Mouse (Mus musculus): ENCODE results near the gene Prkci. TPM values are rescaled to one million over a fixed set of nuclear protein-coding genes. Genes with fewer than 3 reads are reported as not detected.

Gene Prkci
- polyA plus RNA-seq, 1 experiment from 2014 or later = 29.5 TPM

DNA sequence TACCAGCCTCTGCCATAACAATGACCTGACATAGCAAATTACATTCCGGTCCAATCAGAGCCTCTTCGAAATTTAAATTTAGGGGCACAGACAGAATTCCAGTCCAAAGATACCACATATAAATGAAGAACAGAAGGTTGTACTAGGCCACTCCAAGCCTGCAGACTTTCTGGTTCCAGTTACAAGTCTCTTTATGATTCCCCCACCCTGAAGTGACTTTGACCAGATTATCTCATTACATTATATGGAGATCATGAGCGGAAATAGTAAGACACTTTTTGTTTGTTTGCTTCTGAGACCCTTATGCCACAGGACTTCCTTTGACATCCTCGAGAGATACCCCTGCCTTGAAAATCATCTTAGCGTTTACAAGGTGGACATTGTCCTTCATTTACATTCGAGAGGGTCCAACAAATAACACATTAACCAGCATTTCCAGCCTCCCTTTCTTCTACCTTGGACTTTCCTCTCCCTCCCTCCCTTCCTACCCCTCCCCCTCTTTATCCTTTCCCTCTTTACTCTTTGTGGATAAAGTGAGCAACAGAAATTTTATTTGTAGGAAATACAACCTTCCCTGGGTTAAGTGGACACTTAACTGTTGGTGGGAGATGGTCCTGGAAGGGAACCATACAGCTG is 81.6 kb downstream of the Prkci start:
- WGBS = 80% methylated on average over 6 of the region's 6 CpGs
- Histone ChIP-seq H3K27me3 (ENCODE audit: insufficient read depth, low read length) (no peaks in the 10 kb centered on the region), H3K4me1 (replicated peaks; ENCODE audit: insufficient read depth, low read length) (0 out of 2 replicates have a peak, but pooled peaks cover 2% of the 10 kb centered on the region), H3K27ac (peak overlapping the region; percentile 72), H3K36me3 (ENCODE audit: insufficient read depth, low read length) (no peaks in the 10 kb centered on the region), H3K9me3 (replicated peaks; ENCODE audit: low read length) (no peaks in the 10 kb centered on the region), H3K4me3 (replicated peaks; ENCODE audit: low read depth, low read length) (no peak overlapping the region), H3K4me2 (ENCODE audit: low read length) (no peak overlapping the region), H3K9ac (ENCODE audit: low read depth, low read length) (no peak overlapping the region)
- ATAC-seq (replicated peaks; ENCODE audit: low FRiP score, low read depth) = no peak
- DNase-seq (ENCODE audit: low spot score) = no peak
- no peak for TF ChIP-seq CTCF (IDR thresholded peaks at IDR 0.05; ENCODE audit: low read depth)

DNA sequence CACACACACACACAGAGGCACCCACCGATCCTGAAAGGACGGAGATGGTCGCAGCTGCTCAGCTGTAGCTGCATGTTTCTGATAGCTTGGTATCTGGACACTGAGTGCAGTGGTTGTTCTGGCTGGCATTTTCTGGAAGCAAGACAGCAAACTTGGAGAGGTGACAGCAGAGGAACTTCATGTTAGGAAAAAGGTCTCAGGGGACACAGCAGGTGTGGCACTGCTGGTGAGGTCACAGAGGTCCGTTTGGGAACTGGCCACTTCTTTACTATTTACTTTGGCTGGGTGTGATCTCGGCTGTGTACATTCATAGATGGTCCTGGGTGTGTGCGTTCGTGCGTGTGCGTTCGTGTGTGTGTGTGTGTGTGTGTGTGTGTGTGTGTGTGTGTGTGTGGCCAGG is 83.9 kb downstream of the Prkci start:
- 51% methylated on average over 10 of the region's 10 CpGs for WGBS
- Histone ChIP-seq H3K27ac (no peak overlapping the region), H3K4me2 (ENCODE audit: low read length) (no peak overlapping the region), H3K9ac (ENCODE audit: low read depth, low read length) (no peak overlapping the region), H3K9me3 (replicated peaks; ENCODE audit: low read length) (no peaks in the 10 kb centered on the region), H3K27me3 (ENCODE audit: insufficient read depth, low read length) (no peaks in the 10 kb centered on the region), H3K4me3 (replicated peaks; ENCODE audit: low read depth, low read length) (no peak overlapping the region), H3K4me1 (replicated peaks; ENCODE audit: insufficient read depth, low read length) (peaks cover 12% of the 10 kb centered on the region; the same call in 1 of the 2 replicates), H3K36me3 (ENCODE audit: insufficient read depth, low read length) (no peaks in the 10 kb centered on the region)
- no peak for DNase-seq (ENCODE audit: low spot score)
- ATAC-seq (replicated peaks; ENCODE audit: low FRiP score, low read depth) = no peak
- no peak for TF ChIP-seq CTCF (IDR thresholded peaks at IDR 0.05; ENCODE audit: low read depth)

- Histone ChIP-seq H3K4me1 (replicated peaks; ENCODE audit: insufficient read depth, low read length) (peaks cover 12% of the 10 kb centered on the region; the same call in 1 of the 2 replicates), H3K36me3 (ENCODE audit: insufficient read depth, low read length) (no peaks in the 10 kb centered on the region), H3K4me2 (ENCODE audit: low read length) (no peak overlapping the region), H3K9me3 (replicated peaks; ENCODE audit: low read length) (no peaks in the 10 kb centered on the region), H3K27me3 (ENCODE audit: insufficient read depth, low read length) (no peaks in the 10 kb centered on the region), H3K4me3 (replicated peaks; ENCODE audit: low read depth, low read length) (no peak overlapping the region), H3K27ac (no peak overlapping the region), H3K9ac (ENCODE audit: low read depth, low read length) (no peak overlapping the region)
- DNase-seq (ENCODE audit: low spot score) = no peak
- ATAC-seq (replicated peaks; ENCODE audit: low FRiP score, low read depth) = no peak
- TF ChIP-seq CTCF (IDR thresholded peaks at IDR 0.05; ENCODE audit: low read depth) = no peak
- 82% methylated on average over 10 of the region's 10 CpGs for WGBS
Observed at GRCm38 (mm10) chr3:31080791-31081502, 85.4 kb downstream of the Prkci start.

DNA sequence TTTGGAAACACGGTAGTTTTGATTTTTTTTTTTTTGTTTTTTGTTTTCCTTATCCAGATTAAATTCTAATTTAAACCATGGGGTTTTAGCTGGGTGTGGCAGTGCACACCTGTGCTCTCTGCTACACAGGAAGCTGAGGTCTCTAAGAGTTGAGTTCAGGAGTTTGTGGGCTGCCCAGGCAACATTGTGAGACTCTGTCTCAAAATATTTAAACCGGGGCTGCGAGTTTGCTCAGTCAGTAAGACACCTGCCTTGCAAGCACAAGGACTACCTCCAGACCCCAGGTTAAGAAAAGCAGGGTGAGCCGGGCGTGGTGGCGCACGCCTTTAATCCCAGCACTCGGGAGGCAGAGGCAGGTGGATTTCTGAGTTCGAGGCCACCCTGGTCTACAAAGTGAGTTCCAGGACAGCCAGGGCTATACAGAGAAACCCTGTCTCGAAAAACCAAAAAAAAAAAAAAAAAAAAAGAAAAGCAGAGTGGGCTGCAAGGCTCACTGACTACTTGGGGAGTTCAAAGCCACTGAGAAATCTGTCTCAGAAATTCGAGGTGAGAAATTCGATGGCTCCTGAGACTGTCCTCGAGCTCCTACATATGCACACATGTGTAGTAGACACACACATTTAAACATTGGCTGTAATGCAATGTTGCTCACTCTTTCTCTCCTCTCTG is 87.4 kb downstream of the Prkci start:
- no peaks in the 10 kb centered on the region for H3K27me3 ChIP-seq (ENCODE audit: insufficient read depth, low read length)
- no peaks in the 10 kb centered on the region for H3K9me3 ChIP-seq (replicated peaks; ENCODE audit: low read length)
- ATAC-seq (replicated peaks; ENCODE audit: low FRiP score, low read depth) (no peak), DNase-seq (ENCODE audit: low spot score) (no peak)
- peaks cover 10% of the 10 kb centered on the region; the same call in 1 of the 2 replicates for H3K4me1 ChIP-seq (replicated peaks; ENCODE audit: insufficient read depth, low read length)
- 86% methylated on average over 12 of the region's 13 CpGs for WGBS
- H3K27ac ChIP-seq = no peak overlapping the region
- no peak for TF ChIP-seq CTCF (IDR thresholded peaks at IDR 0.05; ENCODE audit: low read depth)
- H3K36me3 ChIP-seq (ENCODE audit: insufficient read depth, low read length) = no peaks in the 10 kb centered on the region
- H3K4me2 ChIP-seq (ENCODE audit: low read length) = no peak overlapping the region
- H3K4me3 ChIP-seq (replicated peaks; ENCODE audit: low read depth, low read length) = no peak overlapping the region
- H3K9ac ChIP-seq (ENCODE audit: low read depth, low read length) = no peak overlapping the region

- no peak overlapping the region for H3K4me3 ChIP-seq (replicated peaks; ENCODE audit: low read depth, low read length)
- H3K27ac ChIP-seq = no peak overlapping the region
- TF ChIP-seq CTCF (IDR thresholded peaks at IDR 0.05; ENCODE audit: low read depth) = no peak
- ATAC-seq (replicated peaks; ENCODE audit: low FRiP score, low read depth) = peak; percentile 63; the same call in 1 of the 2 replicates
- no peaks in the 10 kb centered on the region for H3K36me3 ChIP-seq (ENCODE audit: insufficient read depth, low read length)
- H3K27me3 ChIP-seq (ENCODE audit: insufficient read depth, low read length) = no peaks in the 10 kb centered on the region
- no peak overlapping the region for H3K9ac ChIP-seq (ENCODE audit: low read depth, low read length)
- peaks cover 10% of the 10 kb centered on the region; the same call in 1 of the 2 replicates for H3K4me1 ChIP-seq (replicated peaks; ENCODE audit: insufficient read depth, low read length)
- no peaks in the 10 kb centered on the region for H3K9me3 ChIP-seq (replicated peaks; ENCODE audit: low read length)
- H3K4me2 ChIP-seq (ENCODE audit: low read length) = peak overlapping the region; percentile 25
- WGBS = 22% methylated on average over 12 of the region's 12 CpGs
- DNase-seq (ENCODE audit: low spot score) = peak; percentile 64
Observed at GRCm38 (mm10) chr3:31083507-31084245, 88.1 kb downstream of the Prkci start.

GRCm38 (mm10) chr3:31085000-31085399 is 89.5 kb downstream of the Prkci start:
- H3K9ac ChIP-seq (ENCODE audit: low read depth, low read length) = no peak overlapping the region
- no peaks in the 10 kb centered on the region for H3K27me3 ChIP-seq (ENCODE audit: insufficient read depth, low read length)
- no peak for DNase-seq (ENCODE audit: low spot score)
- ATAC-seq (replicated peaks; ENCODE audit: low FRiP score, low read depth) = no peak
- no peak overlapping the region for H3K27ac ChIP-seq
- TF ChIP-seq CTCF (IDR thresholded peaks at IDR 0.05; ENCODE audit: low read depth) = no peak
- H3K9me3 ChIP-seq (replicated peaks; ENCODE audit: low read length) = no peaks in the 10 kb centered on the region
- H3K4me3 ChIP-seq (replicated peaks; ENCODE audit: low read depth, low read length) = no peak overlapping the region
- no peak overlapping the region for H3K4me2 ChIP-seq (ENCODE audit: low read length)
- WGBS = 89% methylated on average over 3 of the region's 3 CpGs
- peaks cover 10% of the 10 kb centered on the region; the same call in 1 of the 2 replicates for H3K4me1 ChIP-seq (replicated peaks; ENCODE audit: insufficient read depth, low read length)
- no peaks in the 10 kb centered on the region for H3K36me3 ChIP-seq (ENCODE audit: insufficient read depth, low read length)
